Mouse (Mus musculus) limb, embryonic 11.5 days (tissue): ENCODE data around the gene Tmem56. TPM values are rescaled to one million over a fixed set of nuclear protein-coding genes. Genes with fewer than 3 reads are reported as not detected.
A peak's percentile ranks its signal among the peaks of the same experiment; 100 is the strongest.

Experiments used
- ATAC-seq: fragments of 200-750 bp; cut with Nextera tagmentation; 2 replicates; pipeline ENCODE4 v1.8.0; 2017; ENCODE audit warnings: low read depth; ENCODE audit not compliant: insufficient number of reproducible peaks, low FRiP score, low TSS enrichment
- DNase-seq: peaks from one replicate; pipeline ENCODE4 v3.0.0-alpha.2; 2015; ENCODE audit warnings: low spot score
- H3K27ac ChIP-seq: fragments of 300-500 bp; sonication (generic); replicated peaks from 2 replicates; pipeline ENCODE4 v1.5.1; 2014; ENCODE audit warnings: low read depth, mild to moderate bottlenecking, low read length
- H3K27me3 ChIP-seq: fragments of 300-500 bp; sonication (generic); 2 replicates; pipeline ENCODE4 v1.6.1; 2014; ENCODE audit warnings: mild to moderate bottlenecking, low read length, mixed read lengths; ENCODE audit not compliant: control insufficient read depth, insufficient read depth
- H3K36me3 ChIP-seq: fragments of 300-500 bp; sonication (generic); 2 replicates; pipeline ENCODE4 v1.6.1; 2014; ENCODE audit warnings: mild to moderate bottlenecking, low read length, moderate library complexity, mixed read lengths; ENCODE audit not compliant: control insufficient read depth, insufficient read depth
- H3K4me1 ChIP-seq: fragments of 300-500 bp; sonication (generic); 2 replicates; pipeline ENCODE4 v1.6.1; 2014; ENCODE audit warnings: low read length, mixed read lengths; ENCODE audit not compliant: control insufficient read depth, insufficient read depth
- H3K4me2 ChIP-seq: fragments of 300-500 bp; sonication (generic); 2 replicates; pipeline ENCODE4 v1.6.1; 2014; ENCODE audit warnings: low read depth, mild to moderate bottlenecking, moderate library complexity; ENCODE audit not compliant: severe bottlenecking
- H3K4me3 ChIP-seq: fragments of 300-500 bp; sonication (generic); 2 replicates; pipeline ENCODE4 v1.5.1; 2014; ENCODE audit warnings: low read depth, low read length
- H3K9ac ChIP-seq: fragments of 300-500 bp; sonication (generic); 2 replicates; pipeline ENCODE4 v1.6.1; 2014; ENCODE audit warnings: mild to moderate bottlenecking, low read length
- H3K9me3 ChIP-seq: fragments of 300-500 bp; sonication (generic); 2 replicates; pipeline ENCODE4 v1.6.1; 2016; ENCODE audit warnings: low read length; ENCODE audit not compliant: control insufficient read depth
- WGBS: fragments of 180-500 bp; shearing (Covaris S2); extraction: QIAGEN DNeasy Blood & Tissue Kit; methylation state at CpG from one replicate; pipeline ENCODE4 v1.1.7; 2014; 5-methylcytosine and 5-hydroxymethylcytosine counted together
- polyA plus RNA-seq: library from polyadenylated mRNA; unstranded; fragments of >200 nt; fragmentation: Nextera tagmentation; extraction: Ambion mirVana; gene quantifications from 2 replicates; pipeline ENCODE4 v1.2.1, GENCODE M21; 2014

Gene Tmem56
- polyA plus RNA-seq, 1 experiment from 2014 or later = 0.95 TPM

- Histone ChIP-seq H3K4me3 (no peak overlapping the region), H3K36me3 (no peaks in the 10 kb centered on the region), H3K9ac (no peak overlapping the region), H3K27me3 (no peaks in the 10 kb centered on the region), H3K4me2 (no peak overlapping the region), H3K27ac (no peak overlapping the region), H3K4me1 (0 out of 2 replicates have a peak, but pooled peaks cover 4% of the 10 kb centered on the region), H3K9me3 (no peaks in the 10 kb centered on the region)
- DNase-seq (peak; percentile 48), ATAC-seq (no peak)
- WGBS = 31% methylated on average over 7 of the region's 7 CpGs
Observed at GRCm38 (mm10) chr3:121156043-121156442, 126.9 kb downstream of the Tmem56 start.

Other genes with a start within 250 kb of the Tmem56 start
- gene Rwdd3, start 111.4 kb downstream of the Tmem56 start, polyA plus RNA-seq = 4.7 and 5.6 TPM in 2 replicates
- 32.4 and 37.0 TPM in 2 replicates for gene Alg14, start 8.7 kb upstream of the Tmem56 start, polyA plus RNA-seq
- 840 and 843 TPM in 2 replicates for gene Cnn3, start 143.4 kb upstream of the Tmem56 start, polyA plus RNA-seq
- 0.75 and 1.3 TPM in 2 replicates for gene Slc44a3, start 249.3 kb upstream of the Tmem56 start, polyA plus RNA-seq